ENCODE assay signal across 10 mouse cellular contexts in the genomic region with DNA sequence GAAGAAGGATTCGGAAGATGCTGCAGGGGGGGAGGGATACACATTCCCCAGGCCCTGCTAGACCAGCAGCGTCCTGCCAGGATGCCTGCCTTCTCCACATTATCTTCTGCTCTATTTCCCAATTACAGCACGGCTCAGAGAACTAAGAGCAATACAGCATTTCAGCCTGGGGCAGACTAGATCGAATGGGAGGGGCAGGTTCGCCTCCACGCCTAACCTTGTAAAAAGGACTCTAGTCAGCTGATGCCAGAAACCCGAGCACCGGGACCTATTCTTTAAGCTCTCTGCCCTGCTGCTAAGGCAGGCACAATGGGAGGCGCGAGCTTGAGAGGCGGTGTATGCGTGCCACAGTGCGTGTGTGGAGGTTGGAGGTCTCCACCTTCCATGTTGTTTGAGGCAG.
DNase-seq lines count a peak whose midpoint lies in the region; ATAC-seq and TF ChIP-seq lines count a peak whose summit lies in the region.
"Had no signal": no experiment of that assay in that cellular context is flagged by ENCODE, and none has a peak within 500 bp of the region (broad histone marks: within the 10 kb centered on the region; RNA-seq: fewer than 3 reads in every experiment).

No protein-coding gene starts in this region.

- peak; percentile 82 for DNase-seq in heart, adult 11 months
- no peak for DNase-seq in heart, postnatal 14 days
- peak; percentile 53 for DNase-seq in hindbrain, embryonic 11.5 days (ENCODE audit: low spot score)
- no peak for DNase-seq in spleen, adult 12 weeks (ENCODE audit: low spot score)
- DNase-seq in frontal cortex, postnatal 25 days (ENCODE audit: low spot score in 2 of 2): no peak
- DNase-seq: kidney, postnatal 10 days had no signal

- no peak overlapping the region for H3K4me3 ChIP-seq in cortical plate, adult 2 months (ENCODE audit: insufficient read depth, low read length)
- no peak overlapping the region for H3K4me3 ChIP-seq in hindbrain, embryonic 11.5 days (ENCODE audit: low read depth, low read length)
- H3K4me3 ChIP-seq in neural tube, embryonic 15.5 days (replicated peaks): no peak overlapping the region
- H3K4me3 ChIP-seq: heart, embryonic 15.5 days had no signal

- no peak for TF ChIP-seq POLR2A in cortical plate, adult 2 months (IDR thresholded peaks at IDR 0.05; ENCODE audit: extremely low read depth, insufficient read depth, low read length)

- no peak for TF ChIP-seq CTCF in cortical plate, adult 2 months (IDR thresholded peaks at IDR 0.05; ENCODE audit: extremely low read depth, insufficient read depth, low read length)

- H3K27ac ChIP-seq in cortical plate, adult 2 months (ENCODE audit: insufficient read depth, low read length): peak overlapping the region; percentile 53; the same call in 1 of the 2 replicates
- H3K27ac ChIP-seq in hindbrain, embryonic 11.5 days (ENCODE audit: low read depth, low read length): no peak overlapping the region
- peak overlapping the region; percentile 70 for H3K27ac ChIP-seq in neural tube, embryonic 15.5 days (replicated peaks)
- H3K27ac ChIP-seq: heart, embryonic 15.5 days had no signal

- H3K9ac ChIP-seq in hindbrain, embryonic 11.5 days (ENCODE audit: low read depth, low read length): no peak overlapping the region
- no peak overlapping the region for H3K9ac ChIP-seq in neural tube, embryonic 15.5 days (replicated peaks)
- H3K9ac ChIP-seq: heart, embryonic 15.5 days had no signal

- WGBS in hindbrain, embryonic 11.5 days: 25% methylated on average over 13 of the region's 13 CpGs
- 17% methylated on average over 13 of the region's 13 CpGs for WGBS in neural tube, embryonic 15.5 days

- H3K4me2 ChIP-seq in hindbrain, embryonic 11.5 days (replicated peaks; ENCODE audit: low read depth, low read length): no peak overlapping the region
- no peak overlapping the region for H3K4me2 ChIP-seq in neural tube, embryonic 15.5 days
- H3K4me2 ChIP-seq: heart, embryonic 15.5 days had no signal

- H3K9me3 ChIP-seq in hindbrain, embryonic 11.5 days (ENCODE audit: control insufficient read depth, low read length): no peaks in the 10 kb centered on the region
- no peaks in the 10 kb centered on the region for H3K9me3 ChIP-seq in neural tube, embryonic 15.5 days (replicated peaks)
- H3K9me3 ChIP-seq: heart, embryonic 15.5 days had no signal

- H3K4me1 ChIP-seq in cortical plate, adult 2 months (ENCODE audit: control insufficient read depth, insufficient read depth, low read length): peaks cover 4% of the 10 kb centered on the region
- H3K4me1 ChIP-seq in hindbrain, embryonic 11.5 days (replicated peaks; ENCODE audit: control insufficient read depth, insufficient read depth, low read length): 0 out of 2 replicates have a peak, but pooled peaks cover 2% of the 10 kb centered on the region
- peaks cover 31% of the 10 kb centered on the region for H3K4me1 ChIP-seq in neural tube, embryonic 15.5 days

- H3K27me3 ChIP-seq in hindbrain, embryonic 11.5 days (ENCODE audit: control insufficient read depth, insufficient read depth, low read length): no peaks in the 10 kb centered on the region
- H3K27me3 ChIP-seq in neural tube, embryonic 15.5 days (replicated peaks): no peaks in the 10 kb centered on the region
- H3K27me3 ChIP-seq: heart, embryonic 15.5 days had no signal

- no peaks in the 10 kb centered on the region for H3K36me3 ChIP-seq in hindbrain, embryonic 11.5 days (ENCODE audit: control insufficient read depth, insufficient read depth, low read length)
- H3K36me3 ChIP-seq in neural tube, embryonic 15.5 days: no peaks in the 10 kb centered on the region
- H3K36me3 ChIP-seq: heart, embryonic 15.5 days had no signal

- no peak; the same call in 1 of the 2 replicates for ATAC-seq in hindbrain, embryonic 11.5 days (ENCODE audit: low FRiP score)
- peak; percentile 58 for ATAC-seq in neural tube, embryonic 15.5 days (ENCODE audit: low FRiP score)
- no peak for ATAC-seq in inflammation-experienced regulatory T-cells, adult 6 months

- intact Hi-C loops in heart, postnatal 14 days (cut with DNase I): loop anchor here (2.0 to 10.0 kb wide), 2 partner anchors 180 to 306 kb away; no protein-coding TSS in a partner anchor

Comparison
In these comparisons a context has a peak if more than half of its experiments do, and no peak if none do; other contexts are left out.
1. DNase-seq: peak in heart, adult 11 months (single experiment) and hindbrain, embryonic 11.5 days (single experiment); none in heart, postnatal 14 days (0 of 2), spleen, adult 12 weeks (single experiment) and frontal cortex, postnatal 25 days (0 of 2).